Mouse (Mus musculus): ENCODE measurements at regions not wholly inside any gene's neighbourhood (a gene's known extent, or its start where the extent isn't known, plus 50 kb on each side); places are given as distances from the start of the nearest gene placed in this dataset.

DNA sequence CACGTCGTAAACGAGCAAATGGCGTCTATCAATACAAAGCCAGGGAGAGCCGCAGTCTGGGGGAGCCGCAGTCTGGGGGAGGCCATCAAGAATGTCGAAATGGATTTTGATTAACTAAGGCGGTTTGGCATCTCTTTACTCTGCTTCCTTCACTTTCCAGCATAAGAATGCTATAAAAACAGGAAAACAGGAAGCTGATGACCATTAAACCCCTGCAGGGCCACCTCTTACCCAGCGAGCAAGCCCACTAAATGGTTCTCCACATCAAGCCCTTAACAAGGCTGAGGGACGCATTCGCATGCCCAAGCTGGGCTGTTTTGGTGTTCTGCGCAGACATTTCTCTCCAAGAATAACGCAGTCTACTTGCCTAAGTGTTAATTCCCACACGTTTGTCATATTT, 64.0 kb upstream of the Sall4 start:
- Histone ChIP-seq H3K4me1 (replicated peaks; ENCODE audit: low read depth, low read length) (peaks cover 21% of the 10 kb centered on the region), H3K27me3 (ENCODE audit: insufficient read depth, low read length) (0 out of 2 replicates have a peak, but pooled peaks cover 5% of the 10 kb centered on the region), H3K4me3 (replicated peaks; ENCODE audit: low read length) (peak overlapping the region; percentile 43), H3K36me3 (ENCODE audit: insufficient read depth, low read length) (no peaks in the 10 kb centered on the region), H3K9me3 (ENCODE audit: low read length) (no peaks in the 10 kb centered on the region)
- TF ChIP-seq POU5F1 (IDR thresholded peaks at IDR 0.05; ENCODE audit: borderline replicate concordance, low read length) = no peak
- no peak for TF ChIP-seq CTCF (conservative IDR thresholded peaks at IDR 0.05; ENCODE audit: low read length)
- no peak for TF ChIP-seq NANOG (IDR thresholded peaks at IDR 0.05; ENCODE audit: borderline replicate concordance, low read length)

DNA sequence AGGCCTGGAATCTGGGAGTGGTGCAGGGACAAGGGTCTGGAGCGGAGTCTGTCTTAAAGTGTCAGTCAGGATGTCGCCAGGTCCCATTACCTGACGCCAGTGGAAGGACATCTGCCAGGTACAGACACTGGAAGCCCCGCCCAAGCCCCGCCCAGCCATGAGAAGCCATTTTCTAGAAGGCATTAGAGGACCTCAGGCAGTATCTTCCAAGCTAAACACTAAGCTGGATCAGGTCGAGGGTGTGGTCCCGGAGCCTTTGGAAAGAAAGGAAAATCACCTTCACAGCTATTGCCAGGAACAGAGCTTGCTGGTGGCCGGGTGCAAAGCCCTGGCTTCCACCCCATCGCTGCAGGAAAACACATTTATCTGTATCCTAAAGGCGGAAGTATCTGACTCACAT, 52.9 kb upstream of the Sall4 start:
- Histone ChIP-seq H3K36me3 (ENCODE audit: insufficient read depth, low read length) (no peaks in the 10 kb centered on the region), H3K27me3 (ENCODE audit: insufficient read depth, low read length) (peaks cover 15% of the 10 kb centered on the region; the same call in 1 of the 2 replicates), H3K4me1 (replicated peaks; ENCODE audit: low read depth, low read length) (peaks cover 36% of the 10 kb centered on the region), H3K9me3 (ENCODE audit: low read length) (peaks cover 2% of the 10 kb centered on the region; the same call in 1 of the 2 replicates), H3K4me3 (replicated peaks; ENCODE audit: low read length) (no peak overlapping the region)
- no peak for TF ChIP-seq POU5F1 (IDR thresholded peaks at IDR 0.05; ENCODE audit: borderline replicate concordance, low read length)
- TF ChIP-seq NANOG (IDR thresholded peaks at IDR 0.05; ENCODE audit: borderline replicate concordance, low read length) = no peak
- TF ChIP-seq CTCF (conservative IDR thresholded peaks at IDR 0.05; ENCODE audit: low read length) = no peak
